Mouse (Mus musculus) liver (tissue): ENCODE measurements around the gene Pou3f3.

Experiments used
- DNase-seq: peaks from one replicate; pipeline ENCODE4 v3.0.0-alpha.2; 2020; ENCODE audit warnings: mixed read lengths

The Pou3f3 gene

DNA sequence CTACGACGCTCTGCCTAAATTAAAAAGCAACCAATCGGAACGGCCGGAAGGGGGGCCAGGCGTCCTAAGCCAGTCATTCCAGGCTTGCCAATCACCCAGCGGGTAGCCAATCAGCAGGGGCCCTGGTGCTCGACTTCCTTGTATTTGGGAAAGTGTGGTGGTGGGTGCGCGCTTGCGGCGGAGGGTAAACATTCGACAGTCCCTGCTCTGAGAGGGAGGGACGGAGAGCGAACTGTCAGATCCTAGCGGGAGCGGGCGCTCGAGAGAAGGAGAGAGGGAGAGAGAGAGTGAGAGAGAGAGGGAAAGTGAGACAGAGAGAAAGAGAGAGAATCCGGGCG is at the start of gene Pou3f3:
TSS of gene Pou3f3 (plus strand) at position 191 of the 338 bp plus-strand sequence.
- DNase-seq: peak; percentile 61

DNA sequence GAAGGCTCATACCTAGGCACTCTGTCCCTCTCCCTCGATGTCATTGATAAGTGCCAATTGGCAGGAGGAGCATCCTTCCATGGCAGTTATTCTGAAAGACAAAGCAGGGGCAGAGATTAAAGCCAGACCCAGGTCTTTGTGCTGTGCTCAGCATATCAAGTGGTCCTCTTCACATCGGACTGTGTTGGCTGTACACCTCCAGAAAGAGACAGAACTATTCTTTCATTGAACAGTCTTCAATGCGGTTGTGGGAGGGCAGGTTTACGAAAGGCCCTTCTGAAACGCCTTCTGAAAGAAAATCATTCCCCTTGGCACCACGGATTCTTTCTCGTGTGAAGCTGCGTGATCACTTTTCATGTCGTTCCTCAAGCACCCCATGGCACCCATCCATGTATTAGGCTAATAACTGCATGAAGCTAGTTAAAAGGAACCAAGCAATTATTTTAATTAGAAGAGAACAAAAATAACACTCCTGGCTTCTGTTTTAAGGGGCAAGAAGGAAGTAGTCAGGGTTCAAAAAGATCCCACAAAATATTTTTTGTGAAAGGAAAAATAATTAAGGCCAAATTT is 47.1 kb upstream of the Pou3f3 start:
- DNase-seq: no peak

DNA sequence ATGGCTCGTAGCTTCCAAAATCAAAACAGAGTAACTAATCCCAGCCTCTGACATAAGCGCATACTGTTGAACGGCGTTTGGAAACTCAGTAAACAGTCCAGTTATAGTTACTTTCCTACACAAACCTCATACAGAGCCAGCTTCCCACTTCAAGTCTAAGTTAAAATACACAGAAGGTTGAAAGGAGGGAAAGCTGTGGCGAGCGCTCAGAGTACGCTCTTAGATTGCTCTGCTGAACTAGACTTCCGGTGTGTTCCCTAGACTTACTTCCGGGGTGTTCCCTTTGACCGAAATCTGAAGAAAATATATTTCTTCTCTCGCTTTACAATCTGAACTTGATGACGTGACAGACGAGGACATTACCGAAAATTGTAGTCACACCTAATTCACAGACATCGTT is 44.1 kb upstream of the Pou3f3 start:
- DNase-seq: no peak

DNA sequence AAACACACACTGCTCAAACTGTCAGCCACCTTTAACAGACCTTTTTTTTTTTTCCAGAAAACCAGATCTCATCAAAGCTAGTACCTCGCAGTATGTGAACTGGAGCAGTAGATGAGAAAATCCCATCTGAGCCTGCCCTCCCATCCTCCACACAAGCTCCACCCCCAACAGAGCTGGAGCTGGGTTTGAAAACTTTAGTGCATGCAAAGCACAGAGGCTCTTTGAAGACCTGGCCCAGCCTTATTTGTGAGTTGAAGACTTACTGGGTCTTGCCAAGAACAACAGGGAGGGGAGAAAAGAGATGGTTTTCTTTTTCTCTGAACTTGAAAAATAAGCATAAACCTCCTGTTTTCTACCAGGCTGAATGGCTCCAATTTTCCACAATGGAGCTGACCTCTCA is 28.0 kb upstream of the Pou3f3 start:
- DNase-seq: no peak

DNA sequence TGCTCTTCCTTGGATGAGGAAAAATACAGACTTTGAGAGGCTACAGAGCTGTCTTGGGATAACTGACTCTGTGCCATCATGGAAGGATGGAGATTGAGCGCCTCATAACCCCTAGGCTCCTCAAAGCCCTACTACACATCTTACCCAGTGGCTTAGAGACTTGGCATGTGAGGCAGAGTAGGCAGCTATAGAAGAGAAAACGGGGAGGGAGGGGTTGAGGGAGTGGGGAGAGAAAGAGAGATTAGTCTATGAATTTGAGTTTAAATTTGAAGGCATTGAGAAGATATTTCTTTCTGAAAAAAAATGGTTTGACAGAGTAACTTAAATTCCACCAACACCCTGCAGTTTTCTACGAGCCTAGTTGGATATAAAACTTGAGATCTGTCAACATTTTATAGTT is 14.9 kb upstream of the Pou3f3 start:
- DNase-seq: no peak

DNA sequence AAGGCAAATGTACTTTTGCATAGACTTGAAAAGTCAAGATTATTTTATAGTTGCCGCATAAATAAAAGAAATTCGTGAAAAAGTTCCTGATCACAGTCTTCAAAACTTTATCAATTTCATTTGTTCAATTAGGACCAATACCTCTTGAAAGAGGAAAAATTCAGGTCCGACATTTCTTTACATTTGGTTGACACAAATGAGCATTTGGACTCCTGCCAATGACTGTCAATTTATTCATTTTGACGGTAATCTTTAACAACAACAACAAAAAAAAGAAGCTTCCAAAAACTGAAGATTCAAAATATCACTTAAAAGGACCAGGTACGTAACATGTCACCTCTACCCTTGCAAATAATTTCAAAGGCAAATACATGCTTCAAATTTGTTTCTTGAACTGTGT is 13.8 kb upstream of the Pou3f3 start:
- DNase-seq: no peak

DNA sequence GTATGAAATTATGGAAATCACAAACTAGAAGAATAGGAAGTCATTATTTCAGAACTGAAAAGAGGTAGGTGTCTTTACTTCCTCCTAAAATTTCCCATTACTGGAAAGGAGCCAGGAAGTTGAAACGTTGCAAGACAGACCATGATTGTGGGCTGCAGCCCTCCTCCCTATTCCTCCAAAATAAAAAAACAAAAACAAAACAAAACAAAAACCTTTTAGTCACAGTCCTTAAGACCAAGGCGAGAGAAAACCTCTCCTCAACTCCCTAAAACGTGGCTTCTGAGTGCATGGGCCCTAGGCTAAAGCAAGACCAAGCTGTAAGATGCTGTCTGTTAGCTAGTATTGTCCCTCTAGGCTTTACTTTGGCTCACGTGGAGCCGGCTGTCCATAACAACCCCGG is 11.7 kb upstream of the Pou3f3 start:
- no peak for DNase-seq

DNA sequence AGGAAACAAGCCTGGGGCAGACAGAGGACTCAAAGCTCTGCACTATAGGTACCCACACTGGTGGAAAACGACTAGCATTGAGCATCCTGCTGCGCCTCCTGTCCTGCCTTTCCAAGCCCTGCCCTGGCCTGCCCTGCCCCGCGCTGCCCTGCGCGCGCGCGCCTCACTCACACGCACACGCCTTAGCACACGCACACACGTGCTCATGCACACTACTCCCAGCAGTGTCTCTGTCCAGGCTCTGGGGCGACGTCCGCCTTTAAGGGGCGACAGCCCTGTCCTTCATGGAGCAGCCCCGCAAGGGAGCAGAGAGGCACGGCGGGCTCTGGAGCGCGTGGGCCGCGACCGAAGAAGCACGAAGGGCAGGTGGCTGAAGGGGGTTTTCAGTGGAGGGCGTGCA is 11.2 kb upstream of the Pou3f3 start:
- DNase-seq: no peak

DNA sequence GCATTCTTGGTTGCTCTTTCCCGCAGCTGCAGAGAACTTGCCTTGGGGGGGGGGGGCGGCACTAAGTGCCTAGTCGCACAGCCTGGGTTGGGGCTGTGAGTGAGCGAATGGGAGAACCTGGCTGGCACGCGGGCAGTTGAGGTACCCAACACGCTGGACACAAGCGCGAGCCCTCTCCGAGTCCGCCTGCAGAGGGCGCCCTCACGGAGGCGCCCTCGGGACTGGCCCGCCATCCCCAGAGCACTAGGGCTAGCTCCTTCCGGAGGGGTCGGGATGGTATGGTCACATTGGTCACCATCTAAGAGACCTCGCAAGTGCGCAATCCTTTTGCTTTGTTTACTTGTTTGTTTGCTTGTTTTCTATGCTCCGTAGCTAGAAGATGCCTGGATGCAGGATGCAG is 10.8 kb upstream of the Pou3f3 start:
- no peak for DNase-seq

DNA sequence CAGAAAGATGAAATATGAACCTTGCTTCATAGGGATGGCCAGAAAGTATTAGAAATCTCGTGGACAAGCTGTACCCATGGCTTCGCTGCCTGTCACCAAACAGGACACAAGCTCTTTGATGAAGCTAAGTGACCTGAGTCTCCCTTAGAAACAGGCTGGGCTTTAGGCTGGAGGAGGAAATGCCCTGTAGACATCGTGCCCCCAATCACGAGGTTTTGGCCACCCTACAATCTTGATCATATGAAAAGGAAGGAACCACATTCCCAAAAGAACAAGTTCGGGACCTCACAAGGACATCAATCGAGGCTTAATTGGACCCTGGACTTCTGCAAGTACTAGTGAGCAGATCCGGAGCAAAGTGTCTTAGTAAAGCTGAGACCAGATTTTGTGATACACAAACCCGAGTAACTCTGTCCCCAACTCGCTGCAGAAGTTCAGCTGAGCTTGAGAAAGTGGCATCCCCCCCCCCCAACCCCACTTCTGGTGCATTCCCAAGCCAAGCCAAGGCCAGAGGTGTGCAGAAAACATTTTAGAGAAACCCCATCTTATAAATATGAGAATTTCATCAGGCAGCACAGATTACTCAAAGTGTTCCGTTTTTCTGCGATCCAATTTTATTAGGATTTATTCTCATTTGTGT is 10.1 kb upstream of the Pou3f3 start:
- DNase-seq: no peak

DNA sequence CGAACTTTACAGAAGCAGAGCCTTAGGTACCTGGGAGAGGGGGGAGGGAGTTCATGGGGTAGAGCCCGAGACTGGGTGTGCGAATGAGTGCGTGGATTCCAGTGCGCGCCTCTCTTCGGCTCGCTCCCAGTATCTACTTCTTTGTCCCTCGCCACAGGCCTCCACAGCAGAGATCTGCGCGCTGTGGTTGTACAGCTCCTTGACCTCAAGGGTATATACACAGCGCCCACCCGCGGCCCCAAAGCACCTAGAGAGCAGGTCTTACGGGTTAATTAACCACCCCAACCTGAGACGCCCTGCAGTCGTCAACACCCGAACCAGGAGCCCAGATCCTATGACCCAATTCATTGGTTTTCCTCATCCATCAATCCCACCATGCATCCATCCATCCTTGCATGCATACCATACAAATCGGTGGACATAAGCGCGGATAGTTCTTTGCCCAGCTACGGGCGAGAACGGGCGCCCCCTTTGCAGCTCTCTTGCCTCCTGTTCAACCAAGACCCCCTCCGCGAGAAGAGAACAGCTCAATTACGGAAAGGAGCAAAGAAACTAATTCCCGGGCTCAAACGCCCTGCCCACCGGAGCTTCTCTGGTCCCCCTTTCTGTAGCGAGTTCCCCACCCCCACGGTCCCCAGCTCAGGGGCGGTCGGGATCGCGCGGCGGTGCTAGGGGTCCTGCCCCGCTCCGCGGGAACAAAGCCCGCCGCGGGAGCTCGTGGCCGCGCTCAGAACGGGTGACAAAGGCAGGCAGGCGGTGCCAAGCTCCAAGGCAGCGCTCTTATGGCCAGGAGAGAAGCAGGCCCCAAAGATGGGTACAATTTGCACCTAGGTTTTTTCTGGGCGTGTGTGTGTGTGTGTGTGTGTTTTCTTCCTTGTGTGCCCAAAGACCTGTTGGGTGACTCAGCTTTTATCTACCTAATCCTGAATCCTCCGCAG is 9.1 kb upstream of the Pou3f3 start:
- DNase-seq: no peak

DNA sequence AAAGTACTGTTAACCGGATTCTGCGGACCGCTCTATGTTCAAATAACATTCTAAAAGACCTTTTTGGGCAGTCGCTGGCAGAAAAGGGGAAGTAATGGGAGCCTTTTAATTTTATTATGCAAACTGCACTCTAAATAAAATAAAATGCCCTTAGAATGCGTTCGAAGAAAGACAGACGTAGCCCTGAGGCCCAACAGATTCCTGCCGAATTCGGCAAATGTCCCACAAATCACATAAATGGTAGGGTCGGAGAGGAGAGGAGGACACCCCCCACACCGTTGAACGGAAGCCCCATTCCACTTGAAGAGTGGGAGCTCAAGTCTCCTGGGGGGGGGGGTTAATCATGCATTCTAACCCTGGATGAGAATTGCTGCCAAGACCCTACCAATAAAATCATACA is 8.3 kb upstream of the Pou3f3 start:
- no peak for DNase-seq

DNA sequence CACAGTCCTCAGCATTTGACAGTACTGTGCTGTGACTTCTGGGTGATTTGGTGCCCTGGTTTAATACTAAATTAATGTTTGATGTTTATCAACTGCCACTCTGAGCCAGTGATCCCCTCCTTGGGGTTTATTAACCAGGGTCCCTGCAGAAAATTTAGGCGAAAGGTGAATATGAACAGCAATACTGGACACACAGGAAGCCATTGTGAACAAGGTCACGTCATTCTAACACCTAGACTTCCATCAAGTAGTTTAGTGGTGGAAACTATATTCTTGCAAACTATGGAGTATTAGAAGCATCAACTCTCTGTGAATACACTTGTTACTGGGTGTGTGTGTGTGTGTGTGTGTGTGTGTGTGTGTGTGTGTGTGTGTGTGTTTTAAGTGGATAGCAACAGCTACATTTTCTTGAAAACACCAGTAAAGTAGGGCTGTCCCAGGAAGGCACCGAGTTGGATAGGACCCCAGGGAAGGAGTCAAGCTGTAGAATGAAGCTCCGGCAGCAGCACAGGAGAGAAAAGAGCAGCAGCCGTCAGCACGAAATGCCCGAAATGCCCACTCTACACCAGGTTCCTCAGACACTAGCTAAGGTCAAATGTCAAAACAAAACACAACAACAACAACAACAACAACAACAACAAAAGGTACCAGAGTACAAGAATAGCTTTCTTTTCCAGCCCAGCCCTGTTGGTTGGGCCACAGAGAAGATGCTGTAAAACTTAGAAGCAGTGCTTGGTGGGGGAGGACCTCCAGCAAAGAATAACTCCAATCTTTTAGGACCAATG is 7.6 kb upstream of the Pou3f3 start:
- no peak for DNase-seq

DNA sequence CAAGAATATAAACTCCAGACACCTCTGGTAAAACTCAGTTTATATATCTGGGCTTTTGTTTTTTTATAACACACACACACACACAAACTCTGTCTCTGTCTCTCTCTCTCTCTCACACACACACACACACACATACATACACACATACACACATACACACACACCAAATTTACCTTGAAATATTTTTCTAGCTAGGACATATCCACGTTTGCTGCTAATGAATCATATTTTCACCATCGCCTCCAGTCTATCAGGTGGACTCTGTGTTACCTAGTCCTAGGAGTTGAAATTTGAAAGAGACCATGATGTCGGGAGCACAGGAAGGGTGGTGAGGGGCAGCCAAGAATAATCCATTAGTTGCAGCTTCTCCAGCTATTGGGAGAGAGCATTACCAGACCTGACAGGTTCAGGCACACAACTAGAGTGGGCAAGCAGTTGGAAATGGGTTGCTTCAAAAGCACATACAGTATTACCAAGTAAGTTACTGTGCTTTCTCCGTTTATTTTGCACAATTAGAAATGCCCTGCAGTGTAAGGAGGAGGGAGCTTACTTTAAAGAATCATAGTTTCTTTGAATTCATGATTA is 6.9 kb upstream of the Pou3f3 start:
- no peak for DNase-seq

DNA sequence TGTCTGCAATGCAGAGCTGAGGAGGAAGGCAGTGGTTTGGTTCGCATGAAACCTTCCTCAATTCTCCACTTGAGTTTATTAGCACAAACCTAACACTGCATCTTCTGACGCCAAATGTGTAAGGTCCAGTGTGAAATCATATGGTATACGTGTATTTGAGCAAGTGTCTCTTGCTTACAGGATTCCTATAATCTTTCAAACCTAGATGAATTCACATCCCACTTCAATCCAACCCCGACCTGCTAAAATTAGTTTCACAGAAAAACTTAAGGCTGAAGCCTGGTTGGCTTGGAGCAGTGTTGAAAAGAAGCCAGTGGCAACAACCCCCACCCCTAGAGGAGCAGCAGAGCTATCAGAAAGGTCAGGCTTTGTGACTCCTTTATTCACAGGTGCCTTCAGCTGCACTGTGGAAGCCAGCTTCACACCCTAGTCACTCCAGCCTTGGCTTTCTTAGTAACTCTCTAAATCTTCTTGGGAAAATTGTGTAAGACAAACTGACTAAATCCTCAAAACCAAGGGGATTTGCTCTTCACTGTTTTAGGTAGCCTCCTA is 5.5 kb upstream of the Pou3f3 start:
- no peak for DNase-seq

DNA sequence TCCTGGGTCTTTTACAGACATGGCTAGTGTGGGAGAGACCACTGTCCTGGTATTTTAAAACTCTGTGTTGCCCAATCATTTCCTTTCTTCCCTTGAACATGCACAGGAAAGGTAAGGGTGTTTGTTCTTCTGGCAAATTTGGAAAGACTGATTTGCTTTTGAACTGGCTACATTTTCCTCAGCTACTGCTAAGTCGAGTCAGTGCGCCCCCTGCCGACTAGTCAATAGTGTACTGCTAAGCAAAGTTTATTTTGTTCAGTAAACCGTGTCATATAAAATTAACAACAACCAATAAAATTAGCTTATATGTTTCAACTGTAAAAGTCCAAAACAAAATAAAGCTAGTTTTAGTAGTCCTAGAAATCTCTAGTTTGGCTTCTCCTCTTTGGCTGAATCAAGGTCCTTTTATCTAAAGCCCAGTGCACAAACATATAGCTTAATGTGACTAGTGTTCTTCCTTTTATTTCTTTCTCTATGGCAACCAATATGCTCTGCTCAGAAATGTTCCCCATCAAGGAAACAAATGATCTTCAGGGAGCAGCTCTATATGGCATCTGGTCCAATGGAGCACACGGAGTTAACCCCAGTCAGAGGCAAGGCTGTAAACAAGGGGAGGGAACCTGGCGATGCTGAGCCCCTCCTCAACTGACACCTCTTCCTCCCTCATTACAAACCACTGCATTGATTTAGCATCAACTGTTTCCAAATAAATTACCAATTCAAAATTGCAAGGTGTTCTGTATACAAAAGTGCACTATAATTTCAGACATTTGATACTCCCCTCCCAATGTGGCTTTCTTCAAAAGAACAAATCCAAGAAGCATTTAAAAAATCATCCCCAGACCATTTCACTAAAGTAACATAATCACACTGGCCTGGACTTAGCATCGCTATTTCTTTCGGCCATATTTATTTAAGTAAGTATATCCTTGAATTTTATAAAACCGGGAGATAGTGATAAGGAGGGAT is 4.1 kb upstream of the Pou3f3 start:
- peak; percentile 67 for DNase-seq

DNA sequence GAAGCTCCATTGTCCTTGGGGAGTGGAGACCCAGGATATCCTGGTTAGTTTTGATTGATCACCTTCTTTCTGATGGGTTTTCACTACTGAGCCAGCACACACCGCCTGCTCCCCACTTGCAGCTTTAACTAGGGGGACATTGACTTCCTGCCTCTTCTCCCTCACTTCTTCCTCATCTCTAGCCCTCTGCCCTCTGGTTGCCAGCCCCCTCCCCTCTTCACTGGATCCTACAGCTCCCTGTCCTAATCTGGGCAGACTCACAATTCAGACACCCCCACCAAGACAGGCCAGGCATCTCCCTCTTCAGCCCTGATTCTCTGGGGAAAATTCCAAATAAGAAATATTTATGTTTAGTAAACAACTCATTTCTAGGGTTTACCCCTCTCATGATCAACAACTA is 3.3 kb upstream of the Pou3f3 start:
- DNase-seq: no peak

DNA sequence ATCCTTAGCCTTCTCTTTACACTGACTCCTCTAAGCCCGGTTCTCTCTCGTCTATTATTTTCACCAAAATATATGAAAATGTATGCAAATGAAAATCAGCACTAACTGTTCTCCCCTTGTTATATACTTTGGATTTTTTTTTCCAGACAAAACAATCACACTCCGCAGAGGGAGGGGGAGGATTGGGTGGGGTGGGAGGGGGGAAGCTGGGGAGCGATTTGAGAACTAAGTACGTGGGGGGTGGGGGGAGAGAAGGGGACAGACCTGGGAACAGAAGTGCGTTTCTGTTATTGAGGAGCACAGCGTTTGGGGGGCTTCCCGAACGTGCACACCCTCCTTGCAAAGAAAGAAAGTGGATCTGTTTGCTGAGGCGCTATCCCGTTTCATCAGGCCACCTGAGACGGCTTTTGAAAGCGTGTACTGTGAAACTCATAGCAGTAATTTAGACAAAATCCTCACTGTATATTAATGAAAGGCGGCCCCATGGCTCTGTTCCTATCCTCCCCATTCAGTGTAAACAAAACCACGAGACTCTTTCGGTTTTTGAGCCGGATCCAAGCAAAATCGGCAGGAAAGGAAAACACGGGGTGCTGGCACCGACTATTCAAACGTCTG is 2.4 kb upstream of the Pou3f3 start:
- no peak for DNase-seq

DNA sequence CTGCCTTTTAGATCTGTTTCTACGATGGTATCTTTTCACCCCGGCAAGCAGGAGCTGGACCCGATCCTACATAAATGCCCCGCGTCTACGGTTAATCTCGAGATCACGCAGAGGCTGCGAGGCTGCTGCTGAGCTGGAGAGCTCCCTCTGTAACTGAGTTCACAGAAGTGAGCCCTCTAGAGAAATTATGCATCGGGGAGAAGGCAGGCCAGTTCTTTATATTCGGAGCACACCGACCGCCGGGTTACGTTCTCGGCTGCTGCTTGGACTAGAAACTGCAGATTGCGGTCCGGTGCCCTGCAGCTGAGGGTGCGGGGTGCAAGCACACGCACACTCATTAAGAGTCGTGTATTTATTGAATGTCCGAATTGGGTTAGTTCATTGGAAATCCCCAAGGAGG is 1.7 kb upstream of the Pou3f3 start:
- no peak for DNase-seq

DNA sequence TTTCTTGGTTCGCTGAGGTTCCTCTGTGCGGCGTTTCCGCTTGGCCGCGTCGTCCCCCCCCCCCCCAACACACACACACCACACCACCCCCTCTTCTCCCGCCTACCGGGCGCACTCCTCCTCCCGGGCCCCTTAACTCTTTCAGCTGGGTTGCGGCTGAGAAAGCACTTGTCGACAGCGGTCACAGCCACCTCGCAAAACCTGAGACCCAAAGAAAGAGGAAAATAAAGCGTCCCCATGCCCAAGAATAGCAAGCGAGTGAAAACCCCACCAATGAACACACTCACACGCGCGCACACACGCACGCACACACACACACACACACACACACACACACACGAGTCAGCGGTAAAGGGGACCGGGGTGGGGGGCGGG is 1.3 kb upstream of the Pou3f3 start:
- no peak for DNase-seq
